Mouse (Mus musculus): Measurements from ENCODE around the gene Mmp8.

DNA sequence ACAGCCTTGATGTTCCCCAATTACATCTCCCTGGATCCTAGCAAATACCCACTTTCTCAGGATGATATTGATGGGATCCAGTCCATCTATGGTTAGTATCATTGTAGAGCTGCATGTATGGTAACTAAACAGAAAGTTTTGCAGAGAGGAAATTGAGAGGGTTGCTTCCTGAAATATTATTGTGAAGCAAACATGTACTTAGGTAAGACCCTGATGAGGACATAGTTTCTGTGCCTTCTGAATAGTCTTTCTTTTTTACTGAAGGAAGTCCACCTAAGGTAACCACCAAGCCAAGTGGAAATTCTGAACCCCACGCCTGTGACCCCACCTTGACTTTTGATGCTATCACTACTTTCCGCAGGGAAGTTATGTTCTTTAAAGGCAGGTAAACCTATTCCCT, 19.1 kb downstream of the Mmp8 start:
- TF ChIP-seq CTCF (IDR thresholded peaks at IDR 0.05; ENCODE audit: borderline replicate concordance, insufficient read depth, low read length) (no peak), POLR2A (IDR thresholded peaks at IDR 0.05; ENCODE audit: low read depth, low read length) (no peak)

Measured in embryonic fibroblast, embryonic 13.5 days (primary cell).